Mouse (Mus musculus): ENCODE measurements around the gene Sec22c. TPM values are rescaled to one million over a fixed set of nuclear protein-coding genes. Genes with fewer than 3 reads are reported as not detected.

The Sec22c gene
- 10.1 and 12.4 TPM in 2 replicates for polyA plus RNA-seq (2014; fragmentation: Nextera tagmentation; extraction: Ambion mirVana)

GRCm38 (mm10) chr9:121704646-121705625, at the start of gene Sec22c:
Sec22c (minus strand) TSS chr9:121705490.
- no peaks in the 10 kb centered on the region for H3K36me3 ChIP-seq (ENCODE audit: control insufficient read depth, insufficient read depth, low read length)
- H3K4me1 ChIP-seq (ENCODE audit: control insufficient read depth, insufficient read depth, low read length) = peaks cover 12% of the 10 kb centered on the region
- H3K9ac ChIP-seq (replicated peaks; ENCODE audit: low read depth, low read length) = peak within 1 kb of the TSS; percentile 54
- H3K27me3 ChIP-seq (ENCODE audit: control insufficient read depth, insufficient read depth, low read length) = no peaks in the 10 kb centered on the region
- H3K27ac ChIP-seq (ENCODE audit: low read length) = peak within 1 kb of the TSS; percentile 85
- peak within 1 kb of the TSS; percentile 78 for H3K4me3 ChIP-seq (ENCODE audit: low read depth, low read length)
- under 1% methylated on average over 66 of the region's 69 CpGs for WGBS
- H3K9me3 ChIP-seq (ENCODE audit: control insufficient read depth, low read depth, low read length) = no peaks in the 10 kb centered on the region
- H3K4me2 ChIP-seq (replicated peaks; ENCODE audit: low read depth, low read length) = peak within 1 kb of the TSS; percentile 90
- ATAC-seq (ENCODE audit: insufficient number of reproducible peaks, insufficient read depth, low FRiP score, low read depth) = peak; percentile 97

GRCm38 (mm10) chr9:121754624-121755023, 49.3 kb upstream of the Sec22c start:
- 92% methylated on average over 3 of the region's 3 CpGs for WGBS
- no peak overlapping the region for H3K4me3 ChIP-seq (ENCODE audit: low read depth, low read length)
- no peak for ATAC-seq (ENCODE audit: insufficient number of reproducible peaks, insufficient read depth, low FRiP score, low read depth)
- H3K9me3 ChIP-seq (ENCODE audit: control insufficient read depth, low read depth, low read length) = no peaks in the 10 kb centered on the region
- no peak overlapping the region for H3K9ac ChIP-seq (replicated peaks; ENCODE audit: low read depth, low read length)
- H3K27ac ChIP-seq (ENCODE audit: low read length) = no peak overlapping the region
- no peaks in the 10 kb centered on the region for H3K27me3 ChIP-seq (ENCODE audit: control insufficient read depth, insufficient read depth, low read length)
- peaks cover 61% of the 10 kb centered on the region for H3K36me3 ChIP-seq (ENCODE audit: control insufficient read depth, insufficient read depth, low read length)
- no peak overlapping the region for H3K4me2 ChIP-seq (replicated peaks; ENCODE audit: low read depth, low read length)
- H3K4me1 ChIP-seq (ENCODE audit: control insufficient read depth, insufficient read depth, low read length) = peaks cover 15% of the 10 kb centered on the region; the same call in 1 of the 2 replicates

- Histone ChIP-seq H3K9ac (replicated peaks; ENCODE audit: low read depth, low read length) (no peak overlapping the region), H3K27me3 (ENCODE audit: control insufficient read depth, insufficient read depth, low read length) (no peaks in the 10 kb centered on the region), H3K4me1 (ENCODE audit: control insufficient read depth, insufficient read depth, low read length) (peaks cover 2% of the 10 kb centered on the region; the same call in 1 of the 2 replicates), H3K36me3 (ENCODE audit: control insufficient read depth, insufficient read depth, low read length) (peaks cover 79% of the 10 kb centered on the region), H3K4me3 (ENCODE audit: low read depth, low read length) (no peak overlapping the region), H3K27ac (ENCODE audit: low read length) (no peak overlapping the region), H3K4me2 (replicated peaks; ENCODE audit: low read depth, low read length) (no peak overlapping the region), H3K9me3 (ENCODE audit: control insufficient read depth, low read depth, low read length) (no peaks in the 10 kb centered on the region)
- ATAC-seq (ENCODE audit: insufficient number of reproducible peaks, insufficient read depth, low FRiP score, low read depth) = no peak
- WGBS = 95% methylated on average over 9 of the region's 9 CpGs
These were observed 47.5 kb upstream of the Sec22c start for GRCm38 (mm10) chr9:121752774-121753173.

- H3K4me3 ChIP-seq (ENCODE audit: low read depth, low read length) = no peak overlapping the region
- no peak overlapping the region for H3K9ac ChIP-seq (replicated peaks; ENCODE audit: low read depth, low read length)
- 90% methylated on average over 8 of the region's 8 CpGs for WGBS
- no peaks in the 10 kb centered on the region for H3K4me1 ChIP-seq (ENCODE audit: control insufficient read depth, insufficient read depth, low read length)
- no peak overlapping the region for H3K4me2 ChIP-seq (replicated peaks; ENCODE audit: low read depth, low read length)
- no peaks in the 10 kb centered on the region for H3K9me3 ChIP-seq (ENCODE audit: control insufficient read depth, low read depth, low read length)
- no peak for ATAC-seq (ENCODE audit: insufficient number of reproducible peaks, insufficient read depth, low FRiP score, low read depth)
- peaks cover 77% of the 10 kb centered on the region for H3K36me3 ChIP-seq (ENCODE audit: control insufficient read depth, insufficient read depth, low read length)
- H3K27ac ChIP-seq (ENCODE audit: low read length) = no peak overlapping the region
- H3K27me3 ChIP-seq (ENCODE audit: control insufficient read depth, insufficient read depth, low read length) = no peaks in the 10 kb centered on the region
These were observed 38.8 kb upstream of the Sec22c start for GRCm38 (mm10) chr9:121744051-121744450.

GRCm38 (mm10) chr9:121741168-121741567, 35.9 kb upstream of the Sec22c start:
- no peak for ATAC-seq (ENCODE audit: insufficient number of reproducible peaks, insufficient read depth, low FRiP score, low read depth)
- Histone ChIP-seq H3K4me1 (ENCODE audit: control insufficient read depth, insufficient read depth, low read length) (no peaks in the 10 kb centered on the region), H3K4me3 (ENCODE audit: low read depth, low read length) (no peak overlapping the region), H3K36me3 (ENCODE audit: control insufficient read depth, insufficient read depth, low read length) (peaks cover 48% of the 10 kb centered on the region), H3K9ac (replicated peaks; ENCODE audit: low read depth, low read length) (no peak overlapping the region), H3K27ac (ENCODE audit: low read length) (no peak overlapping the region), H3K27me3 (ENCODE audit: control insufficient read depth, insufficient read depth, low read length) (no peaks in the 10 kb centered on the region), H3K4me2 (replicated peaks; ENCODE audit: low read depth, low read length) (no peak overlapping the region), H3K9me3 (ENCODE audit: control insufficient read depth, low read depth, low read length) (no peaks in the 10 kb centered on the region)
- WGBS = 89% methylated on average over 3 of the region's 3 CpGs

DNA sequence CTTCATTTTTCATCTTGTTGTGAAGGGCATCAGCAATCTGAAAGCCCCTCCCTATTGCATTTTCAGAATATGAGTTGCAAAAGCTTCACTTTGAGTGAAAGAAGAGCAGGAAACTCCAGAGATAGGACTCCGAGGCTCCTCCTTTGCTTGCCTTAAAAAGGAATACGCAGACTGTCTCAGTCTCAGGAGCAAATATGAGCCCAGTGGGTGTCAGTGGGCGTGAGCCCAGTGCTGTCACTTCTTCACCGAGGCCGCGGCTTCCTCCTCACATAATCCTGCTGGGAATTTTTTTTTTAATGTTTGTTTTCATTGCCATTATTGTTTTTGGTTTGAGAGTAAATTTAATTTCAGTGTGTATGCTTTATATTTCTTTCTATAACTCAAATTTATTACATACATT, 35.2 kb upstream of the Sec22c start:
- WGBS = 89% methylated on average over 6 of the region's 6 CpGs
- no peaks in the 10 kb centered on the region for H3K9me3 ChIP-seq (ENCODE audit: control insufficient read depth, low read depth, low read length)
- H3K27ac ChIP-seq (ENCODE audit: low read length) = no peak overlapping the region
- no peak for ATAC-seq (ENCODE audit: insufficient number of reproducible peaks, insufficient read depth, low FRiP score, low read depth)
- H3K27me3 ChIP-seq (ENCODE audit: control insufficient read depth, insufficient read depth, low read length) = no peaks in the 10 kb centered on the region
- peaks cover 42% of the 10 kb centered on the region for H3K36me3 ChIP-seq (ENCODE audit: control insufficient read depth, insufficient read depth, low read length)
- no peaks in the 10 kb centered on the region for H3K4me1 ChIP-seq (ENCODE audit: control insufficient read depth, insufficient read depth, low read length)
- no peak overlapping the region for H3K4me3 ChIP-seq (ENCODE audit: low read depth, low read length)
- H3K4me2 ChIP-seq (replicated peaks; ENCODE audit: low read depth, low read length) = no peak overlapping the region
- no peak overlapping the region for H3K9ac ChIP-seq (replicated peaks; ENCODE audit: low read depth, low read length)

- Histone ChIP-seq H3K4me3 (ENCODE audit: low read depth, low read length) (peak overlapping the region; percentile 95), H3K27me3 (ENCODE audit: control insufficient read depth, insufficient read depth, low read length) (no peaks in the 10 kb centered on the region), H3K27ac (ENCODE audit: low read length) (peak overlapping the region; percentile 97), H3K4me1 (ENCODE audit: control insufficient read depth, insufficient read depth, low read length) (peaks cover 7% of the 10 kb centered on the region; the same call in 1 of the 2 replicates), H3K4me2 (replicated peaks; ENCODE audit: low read depth, low read length) (peak overlapping the region; percentile 87), H3K9me3 (ENCODE audit: control insufficient read depth, low read depth, low read length) (0 out of 2 replicates have a peak, but pooled peaks cover 2% of the 10 kb centered on the region), H3K36me3 (ENCODE audit: control insufficient read depth, insufficient read depth, low read length) (no peaks in the 10 kb centered on the region), H3K9ac (replicated peaks; ENCODE audit: low read depth, low read length) (peak overlapping the region; percentile 95)
- ATAC-seq (ENCODE audit: insufficient number of reproducible peaks, insufficient read depth, low FRiP score, low read depth) = no peak; the same call in none of the 2 replicates
- WGBS = under 1% methylated on average over 64 of the region's 87 CpGs
These were observed 14.3 kb upstream of the Sec22c start for GRCm38 (mm10) chr9:121719347-121720331.

All from stomach, embryonic 14.5 days (tissue).